Mouse (Mus musculus) testis, adult 2 months (tissue): ENCODE data around the gene Tex12. TPM values are rescaled to one million over a fixed set of nuclear protein-coding genes. Genes with fewer than 3 reads are reported as not detected.

Experiments used
- H3K27ac ChIP-seq: fragments of 200-500 bp; 2 replicates; pipeline ENCODE4 v1.5.1; 2012; ENCODE audit warnings: low read depth, low read length; ENCODE audit not compliant: control insufficient read depth, insufficient read depth
- H3K27me3 ChIP-seq: fragments of 200-500 bp; 2 replicates; pipeline ENCODE4 v1.6.1; 2012; ENCODE audit warnings: mild to moderate bottlenecking, low read length, moderate library complexity; ENCODE audit not compliant: control insufficient read depth, insufficient read depth
- H3K36me3 ChIP-seq: fragments of 200-500 bp; 2 replicates; pipeline ENCODE4 v1.6.1; 2012; ENCODE audit warnings: mild to moderate bottlenecking, low read length; ENCODE audit not compliant: control insufficient read depth, insufficient read depth
- H3K4me1 ChIP-seq: fragments of 200-500 bp; 2 replicates; pipeline ENCODE4 v1.6.1; 2012; ENCODE audit warnings: low read length; ENCODE audit not compliant: control insufficient read depth, insufficient read depth
- H3K4me3 ChIP-seq: fragments of 200-500 bp; 2 replicates; pipeline ENCODE4 v1.5.1; 2012; ENCODE audit warnings: low read depth, mild to moderate bottlenecking, low read length, moderate library complexity, mixed read lengths; ENCODE audit not compliant: control insufficient read depth
- CTCF ChIP-seq: fragments of 200-500 bp; IDR thresholded peaks from 2 replicates; pipeline ENCODE4 v1.5.1; 2012; ENCODE audit warnings: low read depth, mild to moderate bottlenecking, inconsistent platforms, low read length, moderate library complexity; ENCODE audit not compliant: control insufficient read depth, insufficient read depth, insufficient replicate concordance
- POLR2A ChIP-seq: fragments of 200-500 bp; IDR thresholded peaks from 2 replicates; pipeline ENCODE4 v1.6.1; 2012; ENCODE audit warnings: low read depth, mild to moderate bottlenecking, inconsistent platforms, low read length, moderate library complexity; ENCODE audit not compliant: control insufficient read depth
- polyA plus RNA-seq: library from polyadenylated mRNA; depleted of rRNA; stranded (reverse); fragments of >200 nt; gene quantifications from 2 replicates; pipeline ENCODE4 v1.2.3, GENCODE M21; 2012; rRNA removed

The Tex12 gene
- polyA plus RNA-seq, 1 experiment: 6.2 TPM

- peaks cover 4% of the 10 kb centered on the region for H3K4me1 ChIP-seq
- H3K27me3 ChIP-seq: no peaks in the 10 kb centered on the region
- TF ChIP-seq POLR2A (no peak), CTCF (no peak)
- no peak overlapping the region for H3K27ac ChIP-seq
- H3K36me3 ChIP-seq: no peaks in the 10 kb centered on the region
- H3K4me3 ChIP-seq: no peak overlapping the region
These were observed 35.5 kb downstream of the Tex12 start for GRCm38 (mm10) chr9:50525585-50525984.

GRCm38 (mm10) chr9:50524936-50525335 lies 36.2 kb downstream of the Tex12 start:
- no peak for TF ChIP-seq CTCF
- H3K4me3 ChIP-seq: no peak overlapping the region
- H3K4me1 ChIP-seq: peaks cover 4% of the 10 kb centered on the region
- H3K36me3 ChIP-seq: no peaks in the 10 kb centered on the region
- no peaks in the 10 kb centered on the region for H3K27me3 ChIP-seq
- H3K27ac ChIP-seq: no peak overlapping the region

- no peak overlapping the region for H3K4me3 ChIP-seq
- no peak for TF ChIP-seq CTCF
- TF ChIP-seq POLR2A: no peak
- no peaks in the 10 kb centered on the region; the same call in 1 of the 2 replicates for H3K4me1 ChIP-seq
- H3K36me3 ChIP-seq: no peaks in the 10 kb centered on the region
- H3K27ac ChIP-seq: no peak overlapping the region
- no peaks in the 10 kb centered on the region for H3K27me3 ChIP-seq
These were observed 38.6 kb downstream of the Tex12 start for GRCm38 (mm10) chr9:50522574-50522973.

GRCm38 (mm10) chr9:50521562-50521961 lies 39.6 kb downstream of the Tex12 start:
- H3K27ac ChIP-seq: no peak overlapping the region
- no peaks in the 10 kb centered on the region for H3K36me3 ChIP-seq
- H3K4me3 ChIP-seq: no peak overlapping the region
- H3K27me3 ChIP-seq: no peaks in the 10 kb centered on the region
- no peak for TF ChIP-seq POLR2A
- no peak for TF ChIP-seq CTCF
- H3K4me1 ChIP-seq: no peaks in the 10 kb centered on the region; the same call in 1 of the 2 replicates

GRCm38 (mm10) chr9:50520748-50521147 lies 40.4 kb downstream of the Tex12 start:
- Histone ChIP-seq H3K4me1 (no peaks in the 10 kb centered on the region; the same call in 1 of the 2 replicates), H3K27ac (no peak overlapping the region), H3K4me3 (no peak overlapping the region), H3K27me3 (no peaks in the 10 kb centered on the region), H3K36me3 (no peaks in the 10 kb centered on the region)
- no peak for TF ChIP-seq POLR2A
- TF ChIP-seq CTCF: no peak

GRCm38 (mm10) chr9:50518781-50519180 lies 42.3 kb downstream of the Tex12 start:
- no peak for TF ChIP-seq POLR2A
- peak; percentile 27; the same call in 1 of the 2 replicates for TF ChIP-seq CTCF
- Histone ChIP-seq H3K4me1 (no peaks in the 10 kb centered on the region), H3K27ac (no peak overlapping the region), H3K36me3 (no peaks in the 10 kb centered on the region), H3K27me3 (no peaks in the 10 kb centered on the region), H3K4me3 (no peak overlapping the region)

GRCm38 (mm10) chr9:50515462-50515861 lies 45.7 kb downstream of the Tex12 start:
- no peaks in the 10 kb centered on the region for H3K36me3 ChIP-seq
- no peak overlapping the region for H3K4me3 ChIP-seq
- no peaks in the 10 kb centered on the region for H3K4me1 ChIP-seq
- H3K27me3 ChIP-seq: no peaks in the 10 kb centered on the region
- TF ChIP-seq CTCF (no peak), POLR2A (no peak)
- H3K27ac ChIP-seq: no peak overlapping the region

- H3K36me3 ChIP-seq: no peaks in the 10 kb centered on the region
- no peak for TF ChIP-seq CTCF
- no peak for TF ChIP-seq POLR2A
- no peaks in the 10 kb centered on the region for H3K4me1 ChIP-seq
- no peak overlapping the region for H3K4me3 ChIP-seq
- H3K27me3 ChIP-seq: no peaks in the 10 kb centered on the region
- H3K27ac ChIP-seq: no peak overlapping the region
These were observed 53.6 kb downstream of the Tex12 start for GRCm38 (mm10) chr9:50507570-50507969.

Other genes with a start within 250 kb of the Tex12 start
- 5.3 and 6.6 TPM in 2 replicates for gene Rpl10-ps3, start 216.4 kb downstream of the Tex12 start, polyA plus RNA-seq
- 0.16 and 0.87 TPM in 2 replicates for gene Plet1, start 66.8 kb downstream of the Tex12 start, polyA plus RNA-seq
- 9.9 and 10.7 TPM in 2 replicates for gene Pts, start 32.6 kb downstream of the Tex12 start, polyA plus RNA-seq
- 0.67 and 0.72 TPM in 2 replicates for gene Il18, start 6.5 kb downstream of the Tex12 start, polyA plus RNA-seq
- gene Bco2, start 6.1 kb downstream of the Tex12 start, polyA plus RNA-seq: 0.67 and 0.89 TPM in 2 replicates
- 61.7 and 75.8 TPM in 2 replicates for gene Sdhd, start 42.5 kb upstream of the Tex12 start, polyA plus RNA-seq
- gene Timm8b, start 42.6 kb upstream of the Tex12 start, polyA plus RNA-seq: 512 and 577 TPM in 2 replicates
- 38.2 and 40.3 TPM in 2 replicates for gene Pih1d2, start 56.0 kb upstream of the Tex12 start, polyA plus RNA-seq
- gene Nkapd1, start 56.1 kb upstream of the Tex12 start, polyA plus RNA-seq: 6.0 and 6.4 TPM in 2 replicates
- gene Dlat, start 98.5 kb upstream of the Tex12 start, polyA plus RNA-seq: 36.8 and 39.7 TPM in 2 replicates
- gene Dixdc1, start 178.2 kb upstream of the Tex12 start, polyA plus RNA-seq: 14.1 and 15.0 TPM in 2 replicates
- 1.6 and 2.1 TPM in 2 replicates for gene 2310030G06Rik, start 185.2 kb upstream of the Tex12 start, polyA plus RNA-seq
- 4.4 and 6.0 TPM in 2 replicates for gene Cryab, start 190.0 kb upstream of the Tex12 start, polyA plus RNA-seq
- 2.3 and 3.6 TPM in 2 replicates for gene Hspb2, start 191.0 kb upstream of the Tex12 start, polyA plus RNA-seq
- 5.3 and 5.8 TPM in 2 replicates for gene Fdxacb1, start 206.9 kb upstream of the Tex12 start, polyA plus RNA-seq
- 31.0 and 40.0 TPM in 2 replicates for gene Alg9, start 213.7 kb upstream of the Tex12 start, polyA plus RNA-seq
- 662 and 684 TPM in 2 replicates for gene 1110032A03Rik, start 214.2 kb upstream of the Tex12 start, polyA plus RNA-seq